Mouse (Mus musculus) ovary, adult 2 months (tissue): ENCODE results near the gene Catsper3. TPM values are rescaled to one million over a fixed set of nuclear protein-coding genes. Genes with fewer than 3 reads are reported as not detected.

ENCODE experiments used
- polyA plus RNA-seq: library from polyadenylated mRNA; depleted of rRNA; stranded (reverse); fragments of >200 nt; gene quantifications from 2 replicates; pipeline ENCODE4 v1.2.3, GENCODE M21; 2012; rRNA removed

Gene Catsper3
- polyA plus RNA-seq = 0.10 TPM in 1 of 2 replicates, not detected in the other

GRCm38 (mm10) chr13:55784268-55784667 lies at the start of gene Catsper3:
Gene Catsper3 (plus strand): TSS chr13:55784568.

GRCm38 (mm10) chr13:55836142-55836625 lies 51.8 kb downstream of the Catsper3 start, which contains the start of gene Pitx1:
Gene Pitx1 (minus strand): TSS chr13:55836192.

Other genes starting within 250 kb of the Catsper3 start
- gene Ddx41, start 247.9 kb upstream of the Catsper3 start, polyA plus RNA-seq = 110 and 147 TPM in 2 replicates
- gene Fam193b, start 213.4 kb upstream of the Catsper3 start, polyA plus RNA-seq = 118 and 137 TPM in 2 replicates
- gene Tmed9, start 210.8 kb upstream of the Catsper3 start, polyA plus RNA-seq = 90.5 and 90.9 TPM in 2 replicates
- 29.8 and 32.7 TPM in 2 replicates for gene B4galt7, start 184.7 kb upstream of the Catsper3 start, polyA plus RNA-seq
- gene Caml, start 161.6 kb upstream of the Catsper3 start, polyA plus RNA-seq = 17.4 and 18.4 TPM in 2 replicates
- gene Ddx46, start 149.5 kb upstream of the Catsper3 start, polyA plus RNA-seq = 9.0 and 9.2 TPM in 2 replicates
- gene B230219D22Rik, start 91.4 kb upstream of the Catsper3 start, polyA plus RNA-seq = 31.8 and 32.2 TPM in 2 replicates
- 66.8 and 69.7 TPM in 2 replicates for gene Txndc15, start 69.9 kb upstream of the Catsper3 start, polyA plus RNA-seq
- gene Pcbd2, start 57.2 kb upstream of the Catsper3 start, polyA plus RNA-seq = 23.2 and 23.3 TPM in 2 replicates
- 1.2 and 1.7 TPM in 2 replicates for gene Pitx1, start 51.6 kb downstream of the Catsper3 start, polyA plus RNA-seq